Mouse (Mus musculus) cerebellum, adult 2 months (tissue): ENCODE data around the gene Gpbar1. TPM values are rescaled to one million over a fixed set of nuclear protein-coding genes. Genes with fewer than 3 reads are reported as not detected.
A peak's percentile ranks its signal among the peaks of the same experiment; 100 is the strongest.

Source experiments
- DNase-seq, 2 experiments: peaks; one replicate each; pipeline ENCODE4 v3.0.0; 2021
- H3K27ac ChIP-seq: fragments of 200-500 bp; 2 replicates; pipeline ENCODE4 v1.5.1; 2012; ENCODE audit warnings: low read length, control low read depth, inconsistent platforms; ENCODE audit not compliant: insufficient read depth
- H3K27me3 ChIP-seq: fragments of 200-500 bp; 2 replicates; pipeline ENCODE4 v1.6.1; 2012; ENCODE audit warnings: inconsistent platforms, mild to moderate bottlenecking, low read length, moderate library complexity; ENCODE audit not compliant: control insufficient read depth, insufficient read depth
- H3K4me1 ChIP-seq: fragments of 200-500 bp; 2 replicates; pipeline ENCODE4 v1.6.1; 2011; ENCODE audit warnings: low read length; ENCODE audit not compliant: control insufficient read depth, insufficient read depth
- H3K4me3 ChIP-seq: fragments of 200-500 bp; replicated peaks from 2 replicates; pipeline ENCODE3; 2011; ENCODE audit warnings: mild to moderate bottlenecking, low read depth, low read length, control low read depth; ENCODE audit not compliant: insufficient read depth
- CTCF ChIP-seq: fragments of 200-500 bp; IDR thresholded peaks from 2 replicates; pipeline ENCODE4 v1.5.1; 2011; ENCODE audit warnings: low read depth, mild to moderate bottlenecking, control low read depth, low read length, moderate library complexity, borderline replicate concordance; ENCODE audit not compliant: insufficient read depth
- POLR2A ChIP-seq: fragments of 200-500 bp; IDR thresholded peaks from 2 replicates; pipeline ENCODE4 v1.6.1; 2011; ENCODE audit warnings: low read length, control low read depth, borderline replicate concordance; ENCODE audit not compliant: insufficient read depth
- WGBS: fragments of 180-500 bp; shearing (Covaris S2); methylation state at CpG from one replicate; pipeline ENCODE4 v1.1.7; 2018; 5-methylcytosine and 5-hydroxymethylcytosine counted together
- polyA plus RNA-seq: library from polyadenylated mRNA; depleted of rRNA; stranded (reverse); fragments of >200 nt; gene quantifications from 2 replicates; pipeline ENCODE4 v1.2.3, GENCODE M21; 2012; rRNA removed

The Gpbar1 gene
- not detected in 2 replicates for polyA plus RNA-seq

DNA sequence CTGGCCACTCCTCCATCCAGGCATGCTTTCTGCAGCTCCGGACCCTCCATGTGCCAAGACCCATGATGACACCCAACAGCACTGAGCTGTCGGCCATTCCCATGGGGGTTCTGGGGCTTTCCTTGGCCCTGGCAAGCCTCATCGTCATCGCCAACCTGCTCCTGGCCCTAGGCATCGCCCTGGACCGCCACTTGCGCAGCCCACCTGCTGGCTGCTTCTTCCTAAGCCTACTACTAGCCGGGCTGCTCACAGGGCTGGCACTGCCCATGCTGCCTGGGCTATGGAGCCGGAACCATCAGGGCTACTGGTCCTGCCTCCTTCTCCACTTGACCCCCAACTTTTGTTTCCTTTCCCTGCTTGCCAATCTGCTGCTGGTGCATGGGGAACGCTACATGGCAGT is at the start of gene Gpbar1:
TSS of gene Gpbar1 (plus strand) at position 13 of the 400 bp plus-strand sequence.
- WGBS, result 65% methylated on average over 10 of the region's 10 CpGs
- no peak for DNase-seq

DNA sequence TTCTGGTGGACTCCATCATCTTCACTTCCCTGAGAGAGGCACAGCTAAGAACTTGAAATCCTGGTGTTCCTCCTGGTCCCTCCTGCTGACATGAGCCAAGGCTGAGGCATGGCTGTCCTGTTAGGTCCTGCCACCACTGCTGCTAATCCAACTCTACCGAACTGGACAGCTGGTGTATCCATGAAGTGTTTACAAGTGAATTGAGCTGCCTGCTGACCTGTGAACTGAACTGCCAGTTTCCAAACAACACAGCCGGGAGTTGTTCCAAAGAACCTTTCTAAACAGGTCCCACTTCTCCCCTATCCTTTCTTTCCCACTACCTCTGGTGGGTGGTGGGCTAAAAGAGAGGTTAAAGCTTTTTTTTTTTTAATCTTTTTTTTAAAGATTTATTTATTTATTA is 48.4 kb upstream of the Gpbar1 start:
- no peaks in the 10 kb centered on the region for H3K4me1 ChIP-seq
- no peak for DNase-seq
- H3K27ac ChIP-seq, result no peak overlapping the region
- TF ChIP-seq POLR2A, result no peak
- TF ChIP-seq CTCF, result no peak
- WGBS, result 43% methylated on average over 2 of the region's 2 CpGs
- no peak overlapping the region for H3K4me3 ChIP-seq
- H3K27me3 ChIP-seq, result no peaks in the 10 kb centered on the region

More for the DNA sequence above, at the start of gene Gpbar1:
- Histone ChIP-seq H3K4me1 (no peaks in the 10 kb centered on the region), H3K27me3 (no peaks in the 10 kb centered on the region), H3K27ac (no peak within 1 kb of the TSS), H3K4me3 (no peak within 1 kb of the TSS)
- TF ChIP-seq POLR2A (no peak), CTCF (no peak)

DNA sequence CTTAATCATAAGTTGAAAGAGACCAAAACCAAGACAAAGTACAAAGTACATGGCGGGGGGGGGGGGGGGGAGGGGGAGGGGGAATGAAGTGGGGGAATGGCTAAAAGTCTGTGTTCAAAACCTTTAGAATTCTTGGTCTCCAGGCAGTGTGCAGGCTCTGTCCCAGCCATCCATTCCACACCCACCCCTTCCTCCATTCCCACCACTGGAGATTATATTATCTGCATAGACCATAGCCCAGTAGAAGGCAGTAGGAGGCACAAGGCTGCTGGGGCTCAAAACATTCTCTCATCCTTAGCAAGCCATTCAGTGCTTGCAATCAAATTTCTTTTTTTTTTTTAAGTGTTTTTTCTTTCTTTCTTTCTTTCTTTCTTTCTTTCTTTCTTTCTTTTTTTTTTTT is 47.4 kb upstream of the Gpbar1 start:
- no peaks in the 10 kb centered on the region for H3K27me3 ChIP-seq
- TF ChIP-seq CTCF (no peak), POLR2A (no peak)
- no peak for DNase-seq
- H3K27ac ChIP-seq, result no peak overlapping the region
- no peak overlapping the region for H3K4me3 ChIP-seq
- no peaks in the 10 kb centered on the region for H3K4me1 ChIP-seq
- WGBS, result 67% methylated on average over 1 of the region's 1 CpGs

GRCm38 (mm10) chr1:74235938-74236589 is 42.3 kb upstream of the Gpbar1 start, which contains the start of gene Arpc2:
TSS of gene Arpc2 (plus strand) at chr1:74236084.
- peak within 1 kb of the TSS; percentile 82 for H3K27ac ChIP-seq
- TF ChIP-seq CTCF (no peak), POLR2A (peak; percentile 100)
- no peaks in the 10 kb centered on the region for H3K27me3 ChIP-seq
- peak within 1 kb of the TSS; percentile 72 for H3K4me3 ChIP-seq
- peak; percentile 96 to 97 for DNase-seq
- WGBS, result 2% methylated on average over 55 of the region's 55 CpGs
- peaks cover 5% of the 10 kb centered on the region for H3K4me1 ChIP-seq

- Histone ChIP-seq H3K4me3 (peak overlapping the region; percentile 72), H3K4me1 (peaks cover 5% of the 10 kb centered on the region), H3K27me3 (no peaks in the 10 kb centered on the region), H3K27ac (peak overlapping the region; percentile 8; the same call in 1 of the 2 replicates)
- no peak for DNase-seq
- under 1% methylated on average over 54 of the region's 57 CpGs for WGBS
- TF ChIP-seq CTCF, result no peak
- no peak for TF ChIP-seq POLR2A
Measured at GRCm38 (mm10) chr1:74236590-74237317, 41.6 kb upstream of the Gpbar1 start.

GRCm38 (mm10) chr1:74237671-74238070 is 40.7 kb upstream of the Gpbar1 start:
- no peak overlapping the region for H3K27ac ChIP-seq
- TF ChIP-seq POLR2A (no peak), CTCF (no peak)
- H3K27me3 ChIP-seq, result no peaks in the 10 kb centered on the region
- 33% methylated on average over 5 of the region's 5 CpGs for WGBS
- H3K4me3 ChIP-seq, result no peak overlapping the region
- H3K4me1 ChIP-seq, result peaks cover 5% of the 10 kb centered on the region
- DNase-seq, result no peak

GRCm38 (mm10) chr1:74238136-74238535 is 40.2 kb upstream of the Gpbar1 start:
- H3K4me1 ChIP-seq, result peaks cover 5% of the 10 kb centered on the region
- DNase-seq, result no peak
- WGBS, result 64% methylated on average over 1 of the region's 1 CpGs
- H3K27me3 ChIP-seq, result no peaks in the 10 kb centered on the region
- TF ChIP-seq POLR2A, result no peak
- TF ChIP-seq CTCF, result no peak
- no peak overlapping the region for H3K27ac ChIP-seq
- peak overlapping the region; percentile 1 for H3K4me3 ChIP-seq

- peaks cover 5% of the 10 kb centered on the region for H3K4me1 ChIP-seq
- WGBS, result 74% methylated on average over 7 of the region's 7 CpGs
- DNase-seq, result no peak
- H3K27ac ChIP-seq, result no peak overlapping the region
- no peaks in the 10 kb centered on the region for H3K27me3 ChIP-seq
- no peak for TF ChIP-seq POLR2A
- TF ChIP-seq CTCF, result no peak
- H3K4me3 ChIP-seq, result no peak overlapping the region
Measured at GRCm38 (mm10) chr1:74239162-74239561, 39.2 kb upstream of the Gpbar1 start.
